Mouse (Mus musculus) limb, embryonic 13.5 days (tissue): ENCODE results near the gene Mrpl23. TPM values are rescaled to one million over a fixed set of nuclear protein-coding genes. Genes with fewer than 3 reads are reported as not detected.
A peak's percentile ranks its signal among the peaks of the same experiment; 100 is the strongest.

ENCODE experiments used
- ATAC-seq: fragments of 200-750 bp; cut with Nextera tagmentation; 2 replicates; pipeline ENCODE4 v1.8.0; 2017; ENCODE audit warnings: low read depth, moderate number of reproducible peaks, moderate TSS enrichment; ENCODE audit not compliant: low FRiP score
- H3K27ac ChIP-seq: fragments of 300-500 bp; sonication (generic); 2 replicates; pipeline ENCODE4 v1.5.1; 2015; ENCODE audit warnings: inconsistent platforms, mild to moderate bottlenecking, moderate library complexity
- H3K27me3 ChIP-seq: fragments of 300-500 bp; sonication (generic); 2 replicates; pipeline ENCODE4 v1.6.1; 2015; ENCODE audit warnings: mild to moderate bottlenecking, inconsistent platforms
- H3K36me3 ChIP-seq: fragments of 300-500 bp; sonication (generic); 2 replicates; pipeline ENCODE4 v1.6.1; 2015; ENCODE audit warnings: inconsistent platforms, mild to moderate bottlenecking, moderate library complexity
- H3K4me1 ChIP-seq: fragments of 300-500 bp; sonication (generic); 2 replicates; pipeline ENCODE4 v1.6.1; 2015; ENCODE audit warnings: inconsistent platforms
- H3K4me2 ChIP-seq: fragments of 300-500 bp; sonication (generic); replicated peaks from 2 replicates; pipeline ENCODE4 v1.6.1; 2015; ENCODE audit warnings: inconsistent platforms, mild to moderate bottlenecking, moderate library complexity
- H3K4me3 ChIP-seq: fragments of 300-500 bp; sonication (generic); 2 replicates; pipeline ENCODE4 v1.5.1; 2015; ENCODE audit warnings: moderate library complexity, mild to moderate bottlenecking, inconsistent platforms
- H3K9ac ChIP-seq: fragments of 300-500 bp; sonication (generic); 2 replicates; pipeline ENCODE4 v1.6.1; 2015; ENCODE audit warnings: mild to moderate bottlenecking, inconsistent platforms
- H3K9me3 ChIP-seq: fragments of 300-500 bp; sonication (generic); 2 replicates; pipeline ENCODE4 v1.6.1; 2016; ENCODE audit warnings: inconsistent platforms
- whole genome bisulfite sequencing: fragments of 180-500 bp; shearing (Covaris S2); methylation state at CpG from one replicate; pipeline ENCODE4 v1.1.7; 2015; 5-methylcytosine and 5-hydroxymethylcytosine counted together
- polyA plus RNA-seq: library from polyadenylated mRNA; unstranded; fragments of >200 nt; fragmentation: Nextera tagmentation; extraction: Ambion mirVana; gene quantifications from 2 replicates; pipeline ENCODE4 v1.2.1, GENCODE M21; 2015

Gene Mrpl23
- polyA plus RNA-seq, 1 experiment from 2014 or later, result 35.1 TPM

GRCm38 (mm10) chr7:142570565-142570964 lies 38.1 kb downstream of the Mrpl23 start:
- Histone ChIP-seq H3K27ac (peak overlapping the region; percentile 98), H3K36me3 (no peaks in the 10 kb centered on the region), H3K27me3 (no peaks in the 10 kb centered on the region), H3K4me3 (no peak overlapping the region), H3K9me3 (no peaks in the 10 kb centered on the region), H3K4me1 (peaks cover 80% of the 10 kb centered on the region), H3K9ac (peak overlapping the region; percentile 32; the same call in 1 of the 2 replicates), H3K4me2 (peak overlapping the region; percentile 65)
- 46% methylated on average over 9 of the region's 9 CpGs for WGBS
- ATAC-seq, result peak; percentile 48

GRCm38 (mm10) chr7:142571458-142572220 lies 39.2 kb downstream of the Mrpl23 start:
- peak overlapping the region; percentile 98 for H3K27ac ChIP-seq
- peak; percentile 24 for ATAC-seq
- peak overlapping the region; percentile 65 for H3K4me2 ChIP-seq
- no peaks in the 10 kb centered on the region for H3K36me3 ChIP-seq
- WGBS, result 22% methylated on average over 16 of the region's 16 CpGs
- no peaks in the 10 kb centered on the region for H3K27me3 ChIP-seq
- H3K9me3 ChIP-seq, result no peaks in the 10 kb centered on the region
- H3K9ac ChIP-seq, result peak overlapping the region; percentile 36
- no peak overlapping the region for H3K4me3 ChIP-seq
- H3K4me1 ChIP-seq, result peaks cover 78% of the 10 kb centered on the region

- Histone ChIP-seq H3K4me3 (no peak overlapping the region), H3K36me3 (no peaks in the 10 kb centered on the region), H3K27ac (peak overlapping the region; percentile 98), H3K4me2 (peak overlapping the region; percentile 65), H3K27me3 (no peaks in the 10 kb centered on the region), H3K9ac (peak overlapping the region; percentile 36), H3K4me1 (peaks cover 85% of the 10 kb centered on the region), H3K9me3 (no peaks in the 10 kb centered on the region)
- no peak for ATAC-seq
- 23% methylated on average over 7 of the region's 7 CpGs for WGBS
These were observed 39.9 kb downstream of the Mrpl23 start for GRCm38 (mm10) chr7:142572343-142572742.

- 9% methylated on average over 6 of the region's 6 CpGs for WGBS
- H3K36me3 ChIP-seq, result no peaks in the 10 kb centered on the region
- H3K27ac ChIP-seq, result peak overlapping the region; percentile 98
- no peaks in the 10 kb centered on the region for H3K27me3 ChIP-seq
- peaks cover 87% of the 10 kb centered on the region for H3K4me1 ChIP-seq
- peak overlapping the region; percentile 36 for H3K9ac ChIP-seq
- H3K9me3 ChIP-seq, result no peaks in the 10 kb centered on the region
- H3K4me3 ChIP-seq, result no peak overlapping the region
- peak; percentile 7; the same call in 1 of the 2 replicates for ATAC-seq
- H3K4me2 ChIP-seq, result peak overlapping the region; percentile 65
These were observed 40.5 kb downstream of the Mrpl23 start for GRCm38 (mm10) chr7:142572992-142573391.

- Histone ChIP-seq H3K4me1 (peaks cover 84% of the 10 kb centered on the region), H3K27ac (peak overlapping the region; percentile 98), H3K4me2 (peak overlapping the region; percentile 65), H3K27me3 (no peaks in the 10 kb centered on the region), H3K9me3 (0 out of 2 replicates have a peak, but pooled peaks cover 2% of the 10 kb centered on the region), H3K4me3 (no peak overlapping the region; the same call in 1 of the 2 replicates), H3K9ac (peak overlapping the region; percentile 92; the same call in 1 of the 2 replicates), H3K36me3 (no peaks in the 10 kb centered on the region)
- WGBS, result 49% methylated on average over 3 of the region's 3 CpGs
- ATAC-seq, result no peak
These were observed 41.7 kb downstream of the Mrpl23 start for GRCm38 (mm10) chr7:142574155-142574660.

- 35% methylated on average over 9 of the region's 9 CpGs for WGBS
- peak overlapping the region; percentile 98 for H3K27ac ChIP-seq
- peak; percentile 17 for ATAC-seq
- no peaks in the 10 kb centered on the region for H3K36me3 ChIP-seq
- peak overlapping the region; percentile 59 for H3K4me3 ChIP-seq
- H3K27me3 ChIP-seq, result no peaks in the 10 kb centered on the region
- peak overlapping the region; percentile 92 for H3K9ac ChIP-seq
- H3K4me1 ChIP-seq, result peaks cover 81% of the 10 kb centered on the region
- peaks cover 6% of the 10 kb centered on the region; the same call in 1 of the 2 replicates for H3K9me3 ChIP-seq
- peak overlapping the region; percentile 65 for H3K4me2 ChIP-seq
These were observed 42.4 kb downstream of the Mrpl23 start for GRCm38 (mm10) chr7:142574826-142575351.

- H3K9ac ChIP-seq, result peak overlapping the region; percentile 92
- no peaks in the 10 kb centered on the region for H3K36me3 ChIP-seq
- peak overlapping the region; percentile 65 for H3K4me2 ChIP-seq
- whole genome bisulfite sequencing, result 64% methylated on average over 12 of the region's 12 CpGs
- H3K4me1 ChIP-seq, result peaks cover 75% of the 10 kb centered on the region
- H3K4me3 ChIP-seq, result peak overlapping the region; percentile 59
- H3K27ac ChIP-seq, result peak overlapping the region; percentile 98
- ATAC-seq, result no peak
- peaks cover 12% of the 10 kb centered on the region for H3K9me3 ChIP-seq
- no peaks in the 10 kb centered on the region for H3K27me3 ChIP-seq
These were observed 43.0 kb downstream of the Mrpl23 start for GRCm38 (mm10) chr7:142575491-142575890.

- no peak for ATAC-seq
- peaks cover 17% of the 10 kb centered on the region for H3K9me3 ChIP-seq
- 55% methylated on average over 5 of the region's 5 CpGs for WGBS
- no peaks in the 10 kb centered on the region for H3K27me3 ChIP-seq
- peak overlapping the region; percentile 65 for H3K4me2 ChIP-seq
- peaks cover 70% of the 10 kb centered on the region for H3K4me1 ChIP-seq
- H3K36me3 ChIP-seq, result no peaks in the 10 kb centered on the region
- H3K4me3 ChIP-seq, result peak overlapping the region; percentile 59
- H3K9ac ChIP-seq, result peak overlapping the region; percentile 92
- peak overlapping the region; percentile 98 for H3K27ac ChIP-seq
These were observed 43.5 kb downstream of the Mrpl23 start for GRCm38 (mm10) chr7:142575971-142576370.

- Histone ChIP-seq H3K9me3 (peaks cover 24% of the 10 kb centered on the region), H3K27ac (peak overlapping the region; percentile 98), H3K4me3 (peak overlapping the region; percentile 59), H3K9ac (peak overlapping the region; percentile 92), H3K36me3 (no peaks in the 10 kb centered on the region), H3K4me1 (peaks cover 67% of the 10 kb centered on the region), H3K27me3 (no peaks in the 10 kb centered on the region), H3K4me2 (peak overlapping the region; percentile 65)
- ATAC-seq, result no peak
- WGBS, result 56% methylated on average over 25 of the region's 25 CpGs
These were observed 44.2 kb downstream of the Mrpl23 start for GRCm38 (mm10) chr7:142576472-142577326.

- ATAC-seq, result peak; percentile 67
These were observed 45.4 kb downstream of the Mrpl23 start for GRCm38 (mm10) chr7:142577806-142578423.

GRCm38 (mm10) chr7:142579069-142579468 lies 46.6 kb downstream of the Mrpl23 start:
- Histone ChIP-seq H3K4me1 (peaks cover 44% of the 10 kb centered on the region), H3K36me3 (no peaks in the 10 kb centered on the region), H3K27me3 (no peaks in the 10 kb centered on the region), H3K9me3 (peaks cover 34% of the 10 kb centered on the region), H3K27ac (peak overlapping the region; percentile 72; the same call in 1 of the 2 replicates), H3K4me2 (0 out of 2 replicates have a peak overlapping the region, but pooled peaks have one; percentile 65), H3K4me3 (no peak overlapping the region), H3K9ac (no peak overlapping the region)
- no peak for ATAC-seq
- WGBS, result 64% methylated on average over 5 of the region's 5 CpGs

More at GRCm38 (mm10) chr7:142577806-142578423, 45.4 kb downstream of the Mrpl23 start:
- Histone ChIP-seq H3K27me3 (no peaks in the 10 kb centered on the region), H3K9me3 (peaks cover 34% of the 10 kb centered on the region), H3K36me3 (no peaks in the 10 kb centered on the region), H3K4me1 (peaks cover 55% of the 10 kb centered on the region), H3K4me2 (peak overlapping the region; percentile 65), H3K9ac (peak overlapping the region; percentile 92), H3K4me3 (peak overlapping the region; percentile 59), H3K27ac (peak overlapping the region; percentile 98)
- WGBS, result 54% methylated on average over 25 of the region's 26 CpGs
